Mouse (Mus musculus) layer of hippocampus, postnatal 10 days (tissue): Measurements from ENCODE around the gene Flywch2. TPM values are rescaled to one million over a fixed set of nuclear protein-coding genes. Genes with fewer than 3 reads are reported as not detected.

ENCODE experiments used
- DNase-seq, 2 experiments: peaks; one replicate each; pipeline ENCODE4 v3.0.0; 2021; ENCODE audit warnings: low spot score in 2 of 2
- microRNA-seq, 2 experiments: library from miRNA; unstranded; fragments of <30 nt; microRNA quantifications; one replicate each; pipeline ENCODE4 v1.2.0; 2021
- total RNA-seq, 2 experiments: library from RNA; stranded (reverse); gene quantifications; 2 replicates each; pipeline ENCODE4 v1.2.3; 2021

The Flywch2 gene
- total RNA-seq, 2 experiments from 2014 or later, result 26.7 to 27.3 TPM

GRCm38 (mm10) chr17:23734341-23734740 lies 51.5 kb downstream of the Flywch2 start:
- peak in 1 of 2 experiments; percentile 51 for DNase-seq

GRCm38 (mm10) chr17:23730441-23730840 lies 55.4 kb downstream of the Flywch2 start:
- DNase-seq, result no peak

Small RNAs within 50 kb of the gene (microRNA-seq; reads per million reads assigned to microRNA genes)
- 3.3 to 5.9 reads per million in 2 experiments for gene Mir5125

Other genes starting within 250 kb of the Flywch2 start
- 1 to 10 TPM; 6.4 to 7.2 TPM for gene Zfp213, start 221.8 kb downstream of the Flywch2 start, total RNA-seq
- gene Zfp13, start 186.6 kb downstream of the Flywch2 start, total RNA-seq, result 10 to 100 TPM; 25.7 to 30.0 TPM
- gene Zscan10, start 185.2 kb downstream of the Flywch2 start, total RNA-seq, result not detected
- gene Mmp25, start 140.8 kb downstream of the Flywch2 start, total RNA-seq, result 1 to 10 TPM; 1.2 to 1.6 TPM
- not detected for gene Bicdl2, start 125.6 kb downstream of the Flywch2 start, total RNA-seq
- gene Hcfc1r1, start 112.5 kb downstream of the Flywch2 start, total RNA-seq, result 100 to 1,000 TPM; 137 to 148 TPM
- gene Thoc6, start 112.2 kb downstream of the Flywch2 start, total RNA-seq, result 10 to 100 TPM; 11.4 to 12.9 TPM
- gene Tnfrsf12a, start 108.6 kb downstream of the Flywch2 start, total RNA-seq, result 1 to 10 TPM; 6.8 to 7.2 TPM
- gene Cldn6, start 106.8 kb downstream of the Flywch2 start, total RNA-seq, result under 1 TPM; 0.22 to 0.25 TPM
- gene Cldn9, start 102.1 kb downstream of the Flywch2 start, total RNA-seq, result under 1 TPM in 1 of 2 experiments, not detected in 1; 0.57 TPM
- gene 1520401A03Rik, start 63.3 kb downstream of the Flywch2 start, total RNA-seq, result under 1 TPM; 0.13 to 0.62 TPM
- gene Pkmyt1, start 59.7 kb downstream of the Flywch2 start, total RNA-seq, result 1 to 10 TPM; 6.7 to 8.3 TPM
- 10 to 100 TPM; 51.8 to 53.1 TPM for gene Paqr4, start 45.2 kb downstream of the Flywch2 start, total RNA-seq
- gene Kremen2, start 40.2 kb downstream of the Flywch2 start, total RNA-seq, result under 1 TPM; 0.20 to 0.27 TPM
- 100 to 1,000 TPM; 121 to 123 TPM for gene Flywch1, start 14.5 kb downstream of the Flywch2 start, total RNA-seq
- 100 to 1,000 TPM; 516 to 611 TPM for gene Srrm2, start 4.5 kb upstream of the Flywch2 start, total RNA-seq
- gene Elob, start 43.1 kb upstream of the Flywch2 start, total RNA-seq, result 100 to 1,000 TPM; 402 to 410 TPM
- gene Prss33, start 50.0 kb upstream of the Flywch2 start, total RNA-seq, result not detected
- gene Prss32, start 57.8 kb upstream of the Flywch2 start, total RNA-seq, result under 1 TPM; 0.21 to 0.45 TPM
- gene Prss41, start 58.1 kb upstream of the Flywch2 start, total RNA-seq, result 1 to 10 TPM; 2.2 to 3.1 TPM
- not detected for gene Prss21, start 82.0 kb upstream of the Flywch2 start, total RNA-seq
- gene Dcpp1, start 94.8 kb upstream of the Flywch2 start, total RNA-seq, result not detected
- gene Dcpp2, start 94.8 kb upstream of the Flywch2 start, total RNA-seq, result not detected
- not detected for gene Dcpp3, start 131.4 kb upstream of the Flywch2 start, total RNA-seq
- gene Sbp, start 155.6 kb upstream of the Flywch2 start, total RNA-seq, result not detected
- not detected for gene Sbpl, start 169.2 kb upstream of the Flywch2 start, total RNA-seq
- gene Prss30, start 194.5 kb upstream of the Flywch2 start, total RNA-seq, result under 1 TPM in 1 of 2 experiments, not detected in 1; 0.45 TPM
- not detected for gene Prss22, start 212.0 kb upstream of the Flywch2 start, total RNA-seq